Mouse (Mus musculus): ENCODE measurements around the gene Nrros.

Nrros gene

DNA sequence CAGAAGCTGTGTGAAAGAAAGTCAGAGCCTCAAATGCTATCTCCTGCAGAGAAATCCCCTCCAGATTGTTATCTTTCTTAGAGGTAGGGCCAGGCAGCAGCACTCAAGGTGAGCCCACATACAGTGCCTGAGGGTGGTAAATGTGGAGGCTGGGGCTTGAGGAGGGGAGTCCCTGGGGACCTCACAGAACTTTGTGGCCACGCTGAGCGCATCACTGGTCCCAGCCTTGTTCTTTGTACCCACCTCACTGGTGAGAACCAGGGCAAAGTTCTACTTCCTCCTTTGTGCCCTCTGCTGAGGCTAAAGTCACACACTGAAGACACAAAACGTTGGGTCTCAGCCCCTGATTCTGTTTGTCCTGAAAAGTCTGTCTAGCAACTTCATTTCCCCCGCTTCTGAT lies 2.0 kb downstream of the Nrros start:
- DNase-seq (ENCODE audit: low spot score) = no peak

DNA sequence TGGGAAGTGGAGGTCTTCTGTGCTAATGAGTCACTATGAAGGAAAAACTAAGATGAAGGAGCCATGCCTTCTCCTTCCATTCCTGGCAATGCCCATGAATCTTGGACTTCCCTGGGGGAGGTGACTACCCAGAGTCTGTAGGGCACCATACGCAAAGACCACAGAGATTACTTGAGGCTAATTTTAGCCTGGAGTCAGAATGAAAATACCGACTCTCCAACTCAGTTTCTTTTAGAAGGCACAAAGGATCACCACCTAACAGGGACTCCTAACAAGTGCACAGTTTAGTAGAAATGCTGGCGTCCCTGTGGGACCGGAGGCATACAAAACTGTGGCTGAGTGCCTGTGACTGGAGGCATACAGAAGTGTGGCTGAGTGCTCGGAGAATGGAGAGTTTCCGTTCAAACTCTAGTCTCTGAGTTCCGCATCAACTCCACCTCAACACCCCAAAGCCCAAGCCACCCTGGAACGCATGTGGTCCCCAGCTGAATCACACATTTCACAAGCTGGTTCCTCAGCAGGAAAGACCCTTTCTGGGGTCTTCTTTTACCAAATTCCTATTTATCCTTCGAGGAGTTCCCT lies 4.6 kb downstream of the Nrros start:
- DNase-seq (ENCODE audit: low spot score) = no peak

DNA sequence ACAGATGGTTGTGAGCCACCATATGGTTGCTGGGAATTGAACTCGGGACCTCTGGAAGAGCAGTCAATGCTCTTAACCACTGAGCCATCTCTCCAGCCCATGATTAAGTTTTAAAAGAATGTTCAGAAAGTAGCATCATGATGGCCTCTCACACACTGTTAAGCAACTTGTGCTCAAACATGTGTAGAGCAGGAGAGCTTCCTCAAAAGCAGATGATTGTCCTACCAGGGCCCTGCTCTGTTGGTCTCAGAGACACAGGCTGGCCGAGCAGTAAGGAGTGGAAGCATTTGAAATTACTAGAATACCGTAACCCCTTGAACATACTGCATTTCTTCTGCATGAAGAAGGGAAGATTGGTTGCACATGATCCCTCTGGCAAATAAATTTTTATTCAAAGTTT lies 6.4 kb downstream of the Nrros start:
- DNase-seq (ENCODE audit: low spot score) = no peak

DNA sequence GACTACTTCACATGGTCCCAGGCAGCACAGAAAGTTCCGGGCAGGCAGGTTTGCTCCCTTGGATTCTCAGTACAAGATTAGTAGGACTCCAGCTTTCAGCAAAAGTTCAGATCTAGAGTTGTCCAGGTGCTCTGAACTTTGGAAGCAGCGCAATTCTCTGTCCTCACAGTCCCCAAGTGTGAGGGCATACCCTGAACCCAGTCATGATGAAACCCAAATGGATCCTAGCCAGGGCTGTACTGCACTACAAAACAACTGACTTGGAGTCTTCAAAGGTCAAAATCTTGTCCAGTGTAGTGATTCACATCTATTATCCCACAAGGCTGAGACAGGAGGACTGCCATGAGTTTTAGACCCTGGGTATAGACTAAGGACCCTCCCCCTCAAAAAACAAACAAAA lies 8.0 kb downstream of the Nrros start:
- DNase-seq (ENCODE audit: low spot score) = no peak

DNA sequence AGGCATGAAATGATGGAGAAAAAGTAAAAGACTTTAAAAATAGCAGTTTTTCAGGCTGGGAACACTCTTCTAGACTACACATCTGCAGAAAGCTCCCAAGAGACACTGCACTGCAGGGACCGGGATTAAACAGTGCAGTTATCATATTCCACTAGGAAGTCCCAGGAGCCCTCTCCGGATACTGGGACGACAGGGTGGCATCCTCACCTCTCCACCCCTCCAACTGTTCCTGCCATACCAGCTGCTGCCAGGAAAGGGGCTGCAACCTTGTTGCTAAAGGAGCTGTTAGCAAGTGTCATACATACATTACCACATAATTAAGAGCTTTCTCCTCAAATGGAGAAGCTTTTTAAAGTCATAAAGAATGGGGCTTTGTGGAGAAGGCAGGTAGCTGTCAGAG lies 8.7 kb downstream of the Nrros start:
- DNase-seq (ENCODE audit: low spot score) = no peak

DNA sequence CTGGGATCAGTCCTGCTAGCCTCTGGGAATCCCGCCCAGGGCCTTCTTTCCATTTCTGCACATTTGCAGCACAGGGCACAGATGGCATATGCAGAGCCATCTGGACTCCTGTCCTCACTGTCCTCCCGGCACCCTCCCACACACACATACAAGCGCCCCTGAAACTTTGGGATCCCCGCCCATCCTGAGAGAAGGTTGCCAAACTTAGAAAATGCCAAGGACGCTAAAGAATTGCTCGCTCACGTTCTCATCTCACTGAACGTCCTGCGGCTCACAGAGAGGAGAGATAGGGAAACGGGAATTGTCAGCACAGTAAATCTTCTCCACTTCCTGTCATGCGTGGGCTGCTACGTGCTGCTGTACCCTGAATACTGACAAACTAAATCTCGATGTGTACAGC lies 11.0 kb downstream of the Nrros start:
- peak; percentile 79 for DNase-seq (ENCODE audit: low spot score)

DNA sequence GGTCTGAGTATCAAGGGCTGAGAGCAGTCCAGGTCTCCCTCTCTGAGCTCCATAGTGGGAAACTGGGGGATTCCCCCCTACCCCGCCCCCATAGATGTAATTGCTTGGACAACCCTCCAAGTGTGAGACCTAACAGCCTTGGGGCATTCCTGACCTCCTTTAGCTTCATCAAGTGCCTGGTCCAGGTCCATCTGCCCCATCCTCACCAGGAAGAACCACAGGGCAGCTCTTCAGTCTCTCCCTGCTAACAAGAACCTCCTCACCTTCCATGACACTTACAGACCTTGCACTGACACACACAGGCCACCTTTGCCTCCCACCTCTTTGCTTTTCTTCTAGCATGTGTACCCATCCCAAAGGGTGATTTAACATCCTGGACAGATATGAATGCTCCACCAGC lies 11.4 kb downstream of the Nrros start:
- no peak for DNase-seq (ENCODE audit: low spot score)

DNA sequence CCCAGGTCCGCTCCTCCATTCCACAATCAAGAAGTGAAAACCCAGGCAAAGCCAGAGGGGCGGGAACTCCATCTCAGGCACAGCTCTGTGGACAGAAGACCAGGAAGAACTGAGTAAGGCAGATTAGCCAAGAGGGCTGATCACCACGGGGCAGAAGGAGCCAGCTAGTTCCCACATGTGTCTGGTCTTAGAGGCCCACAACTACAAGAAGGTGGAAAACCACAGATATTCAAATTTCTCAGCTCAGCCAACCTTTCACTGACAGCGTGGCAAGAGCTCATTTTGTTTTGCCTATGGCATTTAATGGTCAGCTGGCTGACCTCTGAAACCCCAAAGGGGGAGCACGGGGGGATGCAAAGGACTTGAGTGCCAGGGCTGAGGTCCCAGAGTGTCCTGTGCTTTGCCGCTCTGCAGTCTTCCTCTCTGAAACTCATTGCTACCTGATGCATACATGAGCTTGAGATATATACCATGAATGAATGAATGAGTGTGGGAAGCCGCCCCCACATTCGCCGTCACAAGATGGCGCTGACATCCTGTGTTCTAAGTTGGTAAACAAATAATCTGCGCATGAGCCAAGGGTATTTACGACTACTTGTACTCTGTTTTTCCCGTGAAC lies 17.7 kb downstream of the Nrros start:
- DNase-seq (ENCODE audit: low spot score) = no peak

DNA sequence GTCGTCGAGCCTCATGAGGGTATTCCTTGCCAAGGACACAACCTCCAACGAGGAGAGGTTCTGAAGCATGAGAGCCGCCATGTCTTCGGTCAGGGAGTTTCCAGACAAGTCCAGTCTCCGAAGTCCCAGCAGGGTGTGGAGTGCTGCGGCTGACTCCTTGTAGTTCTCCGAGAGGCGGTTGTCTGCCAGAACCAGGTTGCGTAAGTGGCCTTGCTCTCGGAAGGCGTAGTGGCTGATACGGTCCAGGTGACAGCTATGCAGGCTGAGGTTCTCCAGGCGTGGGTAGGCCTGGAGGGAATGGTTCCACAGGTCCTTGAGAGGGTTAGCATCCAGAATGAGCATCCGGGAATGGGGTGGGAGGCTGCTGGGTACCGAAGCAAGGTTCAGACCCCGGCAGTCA lies 20.8 kb downstream of the Nrros start:
- no peak for DNase-seq (ENCODE audit: low spot score)

DNA sequence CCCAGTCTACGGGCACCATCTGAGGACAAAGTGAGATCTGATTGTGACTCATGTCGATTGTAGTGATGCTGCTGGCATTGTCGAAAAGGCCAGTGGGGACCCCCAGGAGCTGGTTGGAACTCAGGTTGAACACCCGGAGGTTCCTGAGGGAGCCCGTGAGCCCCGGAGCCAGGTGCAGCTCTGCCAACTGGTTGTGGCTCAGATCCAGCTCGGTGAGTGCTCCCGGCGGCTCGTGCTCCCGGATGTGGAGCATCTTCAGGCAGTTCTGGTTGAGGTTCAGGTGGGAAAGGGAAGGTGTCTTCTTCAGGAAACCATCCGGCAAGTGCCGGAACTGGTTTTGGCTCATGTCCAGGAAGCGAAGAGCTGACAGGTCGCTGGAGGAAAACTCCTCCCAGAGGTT lies 21.6 kb downstream of the Nrros start:
- DNase-seq (ENCODE audit: low spot score) = no peak

DNA sequence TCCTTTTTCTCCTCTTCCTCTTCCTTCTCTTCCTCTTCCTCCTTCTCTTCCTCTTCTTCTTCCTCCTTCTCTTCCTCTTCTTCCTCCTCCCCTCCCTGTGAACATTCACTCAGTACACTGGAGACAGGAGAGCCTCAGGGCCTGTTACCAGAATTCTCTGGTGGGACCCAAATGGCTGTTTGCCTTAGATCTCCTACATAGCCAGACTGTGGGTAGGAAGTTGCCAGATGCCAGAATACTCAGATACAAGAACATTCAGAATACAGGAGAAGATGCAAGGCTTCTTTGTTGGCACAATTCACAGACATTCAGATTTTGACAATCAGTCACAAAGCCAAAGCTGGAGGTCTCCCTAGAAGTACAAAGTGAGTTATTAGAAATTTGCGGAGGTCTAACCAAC lies 26.4 kb downstream of the Nrros start:
- DNase-seq (ENCODE audit: low spot score) = peak; percentile 67

DNA sequence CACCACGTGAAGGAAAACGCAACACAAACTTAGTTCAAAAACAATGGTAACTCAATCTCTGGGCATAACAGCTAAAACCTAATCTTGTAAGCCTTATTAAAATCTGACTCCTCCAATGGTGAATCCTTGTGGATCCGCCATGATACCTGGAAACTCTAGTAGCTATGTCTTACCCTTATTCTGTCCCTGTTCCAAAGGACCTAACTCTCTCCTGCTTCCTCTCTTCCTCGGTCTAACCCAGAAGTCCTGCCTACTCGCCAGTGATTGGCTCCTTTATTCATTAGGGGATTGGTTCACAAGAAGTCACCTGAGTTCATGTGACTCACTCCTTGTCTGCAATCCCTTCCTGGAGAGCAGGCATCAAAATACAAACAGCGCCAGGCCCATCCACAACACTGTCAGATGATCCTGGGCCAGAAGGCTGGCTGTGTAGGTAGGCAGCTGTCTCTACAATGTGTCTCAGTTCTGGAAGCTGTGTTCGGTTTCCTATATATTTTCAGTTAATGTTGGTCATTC lies 29.5 kb downstream of the Nrros start:
- no peak for DNase-seq (ENCODE audit: low spot score)

DNA sequence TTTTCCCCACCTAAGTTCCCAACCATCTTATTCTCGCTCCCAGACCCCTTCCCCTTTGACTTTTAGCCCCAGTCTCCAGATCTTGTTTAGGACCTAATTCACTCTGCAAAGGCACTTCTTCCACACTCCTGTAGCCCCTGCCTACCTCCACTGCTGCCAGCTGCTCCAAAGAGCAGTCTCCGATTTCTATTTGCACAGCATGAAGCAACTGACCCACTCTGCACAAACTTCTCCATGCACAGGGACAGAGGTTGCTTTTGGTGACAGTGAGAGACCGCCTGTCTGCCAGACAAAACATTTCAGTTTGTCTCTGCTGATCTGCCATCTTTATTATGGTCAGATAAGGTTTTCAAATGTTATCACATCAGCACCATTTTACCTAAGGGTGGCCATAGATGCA lies 32.2 kb downstream of the Nrros start:
- no peak for DNase-seq (ENCODE audit: low spot score)

DNA sequence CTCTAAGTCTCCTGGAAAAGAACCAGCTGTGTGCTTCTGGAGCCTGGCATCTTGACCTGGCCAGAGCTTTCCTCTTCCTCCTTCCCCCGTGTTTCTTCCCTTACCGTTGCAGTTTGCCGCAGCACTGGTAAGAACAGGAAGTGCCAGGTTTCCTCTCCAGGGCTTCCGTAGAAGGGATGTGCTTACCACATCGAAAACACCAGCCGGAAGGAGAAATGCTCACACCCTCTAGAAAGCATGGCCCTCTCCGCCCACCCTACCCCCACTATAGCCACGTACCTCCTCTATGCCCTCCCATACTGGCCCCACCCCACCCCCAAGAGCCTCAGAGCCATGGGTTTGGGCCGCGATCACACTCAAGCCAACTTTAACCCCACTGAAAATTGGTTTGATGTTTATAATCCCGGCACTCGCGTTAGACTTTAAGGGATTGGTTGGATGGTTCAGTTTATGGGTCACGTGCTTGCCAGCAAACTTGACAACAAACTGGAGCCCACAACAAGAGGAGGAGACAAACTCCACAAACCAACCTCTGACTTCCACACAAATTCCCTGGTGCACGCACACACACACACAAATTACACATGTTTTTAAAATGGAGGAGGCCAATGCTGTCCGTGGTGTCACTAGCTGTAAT lies 35.1 kb downstream of the Nrros start:
- DNase-seq (ENCODE audit: low spot score) = no peak

DNA sequence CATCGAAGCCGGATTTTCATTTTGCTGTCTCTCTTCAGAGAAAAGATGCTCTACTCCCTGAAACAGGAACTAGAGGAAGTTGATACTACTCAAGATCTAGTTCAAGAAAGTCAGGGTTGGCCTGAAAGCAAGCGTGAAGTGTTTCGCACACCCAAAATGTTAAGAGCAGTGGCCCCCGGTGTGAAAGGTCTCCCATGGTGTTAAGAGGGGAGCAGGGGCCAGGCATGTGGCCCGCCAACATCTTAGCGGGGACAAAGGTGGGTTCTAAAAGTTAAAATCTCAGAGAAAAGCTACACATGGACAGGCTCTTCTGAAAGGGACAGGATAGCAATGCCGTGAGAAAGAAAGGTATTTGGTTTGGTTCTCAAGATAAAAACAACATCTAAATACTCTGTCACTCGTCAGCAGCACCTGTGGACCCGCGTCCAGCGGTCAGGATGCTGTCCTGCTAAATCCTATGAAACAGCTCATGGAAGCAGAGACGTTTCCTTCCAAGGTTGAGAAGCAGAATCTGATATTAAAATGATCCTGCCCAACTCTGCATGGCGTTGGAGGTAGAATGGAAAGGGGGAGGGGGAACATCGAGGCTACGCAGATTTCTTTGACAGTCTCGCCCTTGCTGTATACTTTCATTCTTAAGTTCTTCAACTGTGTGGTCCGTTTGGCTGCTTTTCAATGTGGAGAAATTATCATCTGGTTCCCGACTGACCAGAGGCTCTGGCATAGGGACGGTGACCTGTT lies 35.8 kb downstream of the Nrros start:
- DNase-seq (ENCODE audit: low spot score) = no peak

DNA sequence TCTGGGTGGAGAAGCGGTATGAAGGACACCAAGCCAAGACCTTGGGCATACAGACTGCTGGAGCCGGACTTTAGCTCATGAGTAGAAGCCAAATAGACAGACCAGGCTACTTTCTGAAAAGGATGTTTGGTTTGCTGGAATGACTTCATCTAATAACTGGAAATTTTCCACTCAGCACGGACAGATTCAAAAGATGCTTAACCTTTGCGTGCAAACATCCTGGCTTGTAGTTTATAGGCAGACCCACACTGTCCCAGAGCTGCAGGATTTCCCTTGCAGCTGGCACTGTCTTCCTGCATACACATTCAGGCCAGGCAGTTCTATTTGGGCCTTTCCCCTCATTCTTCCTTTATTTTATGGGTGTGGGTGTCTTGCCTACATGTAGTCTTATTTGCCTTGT lies 38.3 kb downstream of the Nrros start:
- DNase-seq (ENCODE audit: low spot score) = no peak

DNA sequence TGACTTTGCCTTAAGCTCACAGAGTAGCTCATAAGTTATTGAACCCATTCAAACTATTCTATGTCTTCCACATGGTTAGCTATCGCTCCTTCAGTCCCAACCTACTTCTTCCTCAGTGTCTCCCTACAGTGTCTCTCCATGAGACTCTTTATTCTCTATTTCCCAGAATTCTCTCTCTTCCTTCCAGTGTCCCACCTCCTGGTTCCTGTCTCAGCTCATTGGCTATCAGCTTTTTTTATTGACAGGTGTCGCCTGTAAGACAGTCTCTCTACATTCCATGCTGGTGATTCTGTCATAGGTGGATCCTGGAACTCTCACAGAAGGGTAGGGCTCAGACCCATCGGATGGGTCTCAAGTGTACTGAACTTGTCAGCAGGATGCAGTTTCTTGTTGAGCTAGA lies 40.0 kb downstream of the Nrros start:
- DNase-seq (ENCODE audit: low spot score) = no peak

DNA sequence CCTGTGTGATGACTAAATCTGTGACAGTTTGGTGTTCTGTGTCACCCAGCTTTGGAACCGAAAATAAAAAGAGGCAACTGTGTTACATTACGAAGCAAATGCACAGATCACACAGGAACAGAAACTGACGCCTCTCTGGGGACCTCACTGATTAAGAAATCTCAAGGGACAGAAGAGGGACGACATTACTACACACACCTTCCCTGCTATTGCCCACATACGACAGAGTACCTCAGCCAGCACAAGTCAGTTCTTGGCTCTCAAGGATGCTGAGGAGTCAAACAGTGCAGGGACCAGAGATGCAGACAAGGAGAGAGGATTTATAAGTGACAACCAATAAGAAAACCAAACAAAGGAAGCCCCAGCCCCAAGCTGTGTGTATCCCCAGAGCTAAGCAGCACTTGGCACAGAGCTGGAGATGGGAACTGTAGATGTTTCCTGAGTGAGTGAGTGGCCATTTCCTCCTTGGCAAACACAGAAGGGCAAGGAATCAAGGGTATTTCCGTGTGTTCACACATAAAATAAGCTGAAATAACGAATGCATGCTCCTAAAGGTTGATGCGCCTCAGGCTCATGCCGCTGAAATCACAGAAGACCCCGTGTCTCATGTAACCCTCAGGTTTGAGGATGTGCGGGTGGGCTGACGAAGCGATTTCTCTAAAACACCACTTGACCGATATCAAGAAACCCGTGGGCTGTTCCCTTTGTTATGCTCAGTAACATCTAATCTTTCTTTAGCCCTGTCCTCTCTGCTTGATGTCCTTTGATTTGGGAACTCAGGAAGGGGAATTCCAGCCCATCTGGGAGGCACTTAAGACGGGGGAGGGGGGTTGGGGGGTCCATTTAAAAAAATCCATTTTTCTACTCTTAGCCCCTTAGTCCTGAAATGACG lies 40.7 kb downstream of the Nrros start:
- DNase-seq (ENCODE audit: low spot score) = no peak

DNA sequence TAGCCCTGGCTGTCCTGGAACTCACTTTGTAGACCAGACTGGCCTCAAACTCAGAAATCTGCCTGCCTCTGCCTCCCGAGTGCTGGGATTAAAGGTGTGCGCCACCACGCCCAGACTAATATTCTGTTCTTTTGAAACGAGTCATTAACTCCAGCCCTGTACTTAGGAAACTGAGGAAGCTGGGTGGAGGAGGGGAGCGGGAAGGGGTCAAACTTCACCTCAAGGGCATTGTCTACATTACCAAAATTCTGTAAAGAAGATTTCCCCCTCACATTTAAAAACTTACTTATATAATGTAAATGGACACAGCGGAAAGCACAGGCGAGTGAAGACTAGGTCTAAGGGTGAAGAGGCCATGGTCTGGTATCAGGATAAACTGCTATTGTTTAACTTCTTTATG lies 41.4 kb downstream of the Nrros start:
- no peak for DNase-seq (ENCODE audit: low spot score)

DNA sequence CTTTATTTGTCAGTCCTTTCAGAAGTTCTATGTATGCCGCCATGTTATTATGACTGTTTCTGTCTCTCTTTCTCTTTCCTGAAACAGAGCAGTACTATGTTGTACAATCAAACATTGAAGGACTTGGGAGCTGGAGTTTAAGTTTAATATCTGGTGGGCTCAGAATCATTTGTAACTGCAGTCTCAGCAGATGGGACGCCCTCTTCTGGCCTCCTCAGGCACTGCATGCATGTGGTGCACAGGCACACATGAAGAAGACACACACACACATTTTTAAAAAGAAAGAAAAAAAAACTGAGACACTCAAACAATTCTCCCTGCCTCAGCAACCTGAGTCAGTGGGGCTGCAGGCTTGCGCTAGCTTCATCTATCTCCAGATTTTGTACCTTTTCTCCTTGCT lies 44.9 kb downstream of the Nrros start:
- DNase-seq (ENCODE audit: low spot score) = no peak

DNA sequence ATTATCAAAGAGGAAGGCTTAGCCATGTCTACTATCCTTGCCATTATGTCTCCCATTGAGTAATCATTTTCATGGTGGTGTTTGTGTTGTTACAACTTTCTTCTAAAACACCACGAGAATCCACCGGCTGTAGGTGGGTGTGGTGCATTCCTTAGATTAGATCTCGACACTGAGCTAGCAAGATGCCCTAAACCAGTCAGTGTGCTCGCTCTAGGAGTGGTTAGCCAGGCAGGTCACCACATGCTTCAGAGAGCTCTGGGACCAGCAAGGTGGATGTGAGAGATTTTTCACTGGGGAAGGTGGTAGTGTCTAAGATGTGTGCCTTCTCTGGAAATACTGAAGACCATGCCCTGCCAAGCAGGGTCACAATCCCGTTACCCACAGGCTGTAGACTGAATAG lies 49.2 kb downstream of the Nrros start:
- DNase-seq (ENCODE audit: low spot score) = no peak

DNA sequence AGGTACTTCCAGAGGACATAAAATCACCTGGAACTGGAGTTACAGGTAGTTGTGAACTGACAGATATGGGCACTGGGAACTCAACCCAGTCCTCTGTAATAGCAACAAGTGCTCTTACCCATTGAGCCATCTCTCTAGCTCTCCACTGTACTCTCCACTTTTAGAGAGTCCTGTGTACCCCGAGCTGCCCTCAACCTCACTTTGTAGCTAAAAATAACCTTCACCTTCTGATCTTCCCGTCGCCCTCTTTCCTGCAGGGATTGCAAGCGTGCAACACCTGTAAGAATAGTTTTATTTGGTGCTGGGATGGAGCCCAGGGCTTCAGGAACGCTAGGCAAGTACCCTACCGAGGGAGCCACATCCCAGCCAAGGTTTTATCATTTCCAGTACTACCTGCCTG lies 49.6 kb downstream of the Nrros start:
- no peak for DNase-seq (ENCODE audit: low spot score)
